Mouse (Mus musculus): ENCODE measurements at regions not wholly inside any gene's neighbourhood (a gene's known extent, or its start where the extent isn't known, plus 50 kb on each side); places are given as distances from the start of the nearest gene placed in this dataset.

GRCm38 (mm10) chr8:116837991-116838390, 83.3 kb downstream of the Cmc2 start:
- no peak for DNase-seq

GRCm38 (mm10) chr8:116832181-116832580, 89.1 kb downstream of the Cmc2 start:
- DNase-seq = no peak

DNA sequence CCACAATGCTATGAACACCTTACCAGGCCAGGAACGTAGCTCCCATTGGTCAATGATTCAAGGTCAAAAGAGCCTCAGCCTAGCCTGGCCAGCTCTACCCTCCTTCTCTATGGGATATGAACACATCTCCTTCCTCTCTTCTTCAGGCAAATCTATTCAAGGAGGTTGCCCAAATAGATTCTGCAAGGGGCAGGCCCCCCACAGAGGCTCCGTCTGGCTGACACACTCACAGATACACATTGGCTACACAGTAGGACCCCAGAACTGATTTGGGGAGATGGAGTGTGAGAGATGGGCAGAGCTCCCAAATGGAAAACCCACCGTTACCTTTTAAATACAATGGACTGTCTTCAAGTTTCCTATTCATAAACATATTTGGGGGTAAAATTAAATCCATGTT, 91.6 kb downstream of the Cmc2 start:
- no peak for DNase-seq

GRCm38 (mm10) chr8:116828220-116828619, 93.0 kb downstream of the Cmc2 start:
- no peak for DNase-seq

GRCm38 (mm10) chr8:116827141-116827540, 94.1 kb downstream of the Cmc2 start:
- DNase-seq = no peak

DNA sequence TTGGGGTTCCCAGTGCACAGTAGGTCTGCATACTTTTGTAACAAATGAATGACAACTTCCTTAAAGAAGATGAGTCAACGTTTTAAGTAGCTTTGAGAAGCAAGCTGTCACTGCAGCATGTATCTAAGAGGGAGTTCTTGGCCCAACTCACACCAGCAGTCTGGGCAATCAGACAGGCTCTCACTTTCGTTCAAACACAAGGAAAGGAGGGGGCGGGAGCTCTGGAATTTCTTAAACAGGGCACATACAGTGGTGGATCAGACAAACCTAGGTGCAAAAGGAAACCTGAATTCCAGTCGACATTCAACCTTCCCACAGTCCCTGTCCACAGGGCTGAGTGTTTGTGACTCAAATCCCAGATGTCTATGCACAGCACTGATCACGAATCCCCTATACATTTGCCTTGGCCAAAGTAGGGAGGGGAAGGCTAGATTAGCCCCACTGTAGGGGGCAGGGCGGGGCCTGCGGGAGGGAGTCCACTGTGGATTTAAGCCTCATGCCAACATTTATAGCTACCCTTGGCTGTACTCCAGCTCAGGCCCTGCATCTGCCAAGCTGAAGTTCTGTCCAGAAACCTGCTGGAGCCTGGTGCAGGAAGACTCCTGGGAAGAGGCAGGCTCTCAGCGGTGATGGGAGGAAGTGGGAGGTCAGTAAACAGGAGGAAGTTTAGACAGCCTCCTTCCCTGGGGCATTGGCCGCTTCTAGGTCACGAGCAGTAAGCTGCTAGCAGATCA, 81.5 kb upstream of the Cdyl2 start:
- DNase-seq = peak; percentile 17

GRCm38 (mm10) chr8:116801313-116801712, 68.5 kb upstream of the Cdyl2 start:
- DNase-seq = no peak

GRCm38 (mm10) chr8:116800636-116801035, 67.8 kb upstream of the Cdyl2 start:
- DNase-seq = no peak

- DNase-seq = no peak
These were observed 66.2 kb upstream of the Cdyl2 start for GRCm38 (mm10) chr8:116798981-116799380.

- DNase-seq = no peak
These were observed 62.9 kb upstream of the Cdyl2 start for GRCm38 (mm10) chr8:116795713-116796112.

GRCm38 (mm10) chr8:116793107-116793506, 60.3 kb upstream of the Cdyl2 start:
- no peak for DNase-seq

GRCm38 (mm10) chr8:116790294-116790693, 57.5 kb upstream of the Cdyl2 start:
- no peak for DNase-seq
